Comparison of ENCODE assay signal across 22 mouse cellular contexts in genomic region chr2:173282191-173282590, GRCm38 (mm10). TPM values are rescaled to one million over a fixed set of nuclear protein-coding genes. Genes with fewer than 3 reads are reported as not detected.
DNase-seq lines count a peak whose midpoint lies in the region; ATAC-seq and TF ChIP-seq lines count a peak whose summit lies in the region.
"Had no signal": no experiment of that assay in that cellular context is flagged by ENCODE, and none has a peak within 500 bp of the region (broad histone marks: within the 10 kb centered on the region; RNA-seq: fewer than 3 reads in every experiment).

No protein-coding gene starts in this region.

- intact Hi-C loops in heart, postnatal 14 days (cut with DNase I): loop anchor here (5.0 kb wide), 1 partner anchor 265 kb away; no protein-coding TSS in a partner anchor

- no peaks in the 10 kb centered on the region for H3K36me3 ChIP-seq in liver, adult 2 months (ENCODE audit: control insufficient read depth, insufficient read depth, low read length)
- H3K36me3 ChIP-seq in liver, embryonic 12.5 days: no peaks in the 10 kb centered on the region
- no peaks in the 10 kb centered on the region for H3K36me3 ChIP-seq in ES-E14 (ENCODE audit: control insufficient read depth, insufficient read depth, low read length, poor library complexity, severe bottlenecking)
- H3K36me3 ChIP-seq: embryonic facial prominence, embryonic 10.5 days; embryonic facial prominence, embryonic 12.5 days; forebrain, embryonic 15.5 days had no signal

- no peaks in the 10 kb centered on the region for H3K79me2 ChIP-seq in liver, adult 2 months (ENCODE audit: control insufficient read depth, insufficient read depth, low read length)

- H3K9me3 ChIP-seq in liver, embryonic 12.5 days (replicated peaks): no peaks in the 10 kb centered on the region
- H3K9me3 ChIP-seq in ES-E14 (ENCODE audit: control insufficient read depth, insufficient read depth, low read depth, low read length): no peaks in the 10 kb centered on the region
- H3K9me3 ChIP-seq: embryonic facial prominence, embryonic 10.5 days; embryonic facial prominence, embryonic 12.5 days; forebrain, embryonic 13.5 days; forebrain, embryonic 15.5 days had no signal

- no peaks in the 10 kb centered on the region for H3K27me3 ChIP-seq in liver, adult 2 months (ENCODE audit: control insufficient read depth, insufficient read depth, low read length)
- H3K27me3 ChIP-seq in liver, embryonic 12.5 days (replicated peaks): peaks cover 21% of the 10 kb centered on the region
- H3K27me3 ChIP-seq: forebrain, embryonic 13.5 days; forebrain, embryonic 15.5 days had no signal

- no peak for TF ChIP-seq CTCF in liver, adult 2 months (IDR thresholded peaks at IDR 0.05; ENCODE audit: low read depth, low read length)

- ATAC-seq in liver, embryonic 12.5 days: no peak
- ATAC-seq: activated CD4-positive, CD25-positive, alpha-beta regulatory T cell, adult 4 months; CD4-positive, CD25-positive, alpha-beta regulatory T cell, adult 4 months; forebrain, embryonic 13.5 days; forebrain, embryonic 15.5 days; forebrain, postnatal 0 days had no signal

- peak; percentile 88 for DNase-seq in heart, adult 11 months
- no peak for DNase-seq in heart, postnatal 14 days
- peak; percentile 80 for DNase-seq in liver, adult 2 months (ENCODE audit: extremely low read depth, low read depth, low spot score)
- no peak for DNase-seq in ES-E14 (ENCODE audit: low read depth, low spot score)
- DNase-seq in spleen, postnatal 14 days (ENCODE audit: low spot score in 2 of 2): no peak
- DNase-seq in adrenal gland, postnatal 36 days: no peak
- DNase-seq: adrenal gland, adult 8-10 months; adrenal gland, postnatal 14 days; B cell, adult 2 months; cerebellum, adult 11-12 months; cerebellum, adult 9-10 months; cerebellum, postnatal 10 days; cerebellum, postnatal 25 days; forebrain, postnatal 0 days had no signal

- 29% methylated on average over 8 of the region's 8 CpGs for whole genome bisulfite sequencing in liver, adult 2 months
- WGBS in liver, embryonic 12.5 days (ENCODE audit: insufficient replicate concordance): 67% methylated on average over 8 of the region's 8 CpGs

- H3K4me3 ChIP-seq in liver, adult 2 months (ENCODE audit: insufficient read depth, low read depth, low read length): no peak overlapping the region
- no peak overlapping the region for H3K4me3 ChIP-seq in liver, embryonic 12.5 days
- no peak overlapping the region for H3K4me3 ChIP-seq in ES-E14 (ENCODE audit: insufficient read depth in 1 of 2, low read depth in 1 of 2, low read length in 2 of 2, poor library complexity in 1 of 2, severe bottlenecking in 1 of 2)
- H3K4me3 ChIP-seq: embryonic facial prominence, embryonic 10.5 days; embryonic facial prominence, embryonic 12.5 days; forebrain, embryonic 13.5 days; forebrain, embryonic 15.5 days had no signal

- no peak overlapping the region for H3K27ac ChIP-seq in liver, adult 2 months (replicated peaks; ENCODE audit: insufficient read depth, low read depth, low read length)
- H3K27ac ChIP-seq in liver, embryonic 12.5 days: no peak overlapping the region
- peak overlapping the region; percentile 55; the same call in 1 of the 2 replicates for H3K27ac ChIP-seq in ES-E14 (ENCODE audit: insufficient read depth, low read depth, low read length, poor library complexity, severe bottlenecking)
- H3K27ac ChIP-seq: embryonic facial prominence, embryonic 12.5 days; forebrain, embryonic 13.5 days; forebrain, embryonic 15.5 days had no signal

- H3K4me2 ChIP-seq in liver, embryonic 12.5 days: no peak overlapping the region
- H3K4me2 ChIP-seq: embryonic facial prominence, embryonic 12.5 days; forebrain, embryonic 13.5 days; forebrain, embryonic 15.5 days had no signal

- in situ Hi-C loops in ES-E14 (cut with MboI; ENCODE audit: low sequenced_read_pairs in 2 of 2, unreplicated experiment in 2 of 2): no loop called here

- no peak for TF ChIP-seq POLR2A in liver, adult 2 months (IDR thresholded peaks at IDR 0.05; ENCODE audit: extremely low read depth, insufficient read depth, low read length)

- no peak overlapping the region for H3K9ac ChIP-seq in liver, adult 2 months (ENCODE audit: low read depth, low read length)
- no peak overlapping the region for H3K9ac ChIP-seq in liver, embryonic 12.5 days
- H3K9ac ChIP-seq in ES-E14 (ENCODE audit: insufficient read depth, low read depth, low read length, poor library complexity, severe bottlenecking): no peak overlapping the region
- H3K9ac ChIP-seq: forebrain, embryonic 13.5 days; forebrain, embryonic 15.5 days; forebrain, postnatal 0 days had no signal

- peaks cover 11% of the 10 kb centered on the region for H3K4me1 ChIP-seq in liver, adult 2 months (ENCODE audit: control insufficient read depth, insufficient read depth, low read length)
- no peaks in the 10 kb centered on the region for H3K4me1 ChIP-seq in liver, embryonic 12.5 days
- H3K4me1 ChIP-seq in ES-E14 (ENCODE audit: control insufficient read depth in 2 of 2, insufficient read depth in 2 of 2, low read length in 2 of 2, poor library complexity in 1 of 2): peaks cover 18 to 53% of the 10 kb centered on the region in 2 experiments

TF ChIP-seq in ES-E14, 5 proteins besides CTCF, POLR2A, EP300 and RAD21:
- TF ChIP-seq ZNF384 (IDR thresholded peaks at IDR 0.05; ENCODE audit: low read depth, low read length): no peak
- TF ChIP-seq CHD2 (IDR thresholded peaks at IDR 0.05; ENCODE audit: low read depth, low read length): no peak
- TF ChIP-seq HCFC1 (IDR thresholded peaks at IDR 0.05; ENCODE audit: borderline replicate concordance, insufficient read depth, low read length): no peak
- TF ChIP-seq MAFK (IDR thresholded peaks at IDR 0.05; ENCODE audit: insufficient read depth, low read depth, low read length): no peak
- no peak for TF ChIP-seq ZC3H11A (IDR thresholded peaks at IDR 0.05; ENCODE audit: borderline replicate concordance, low read depth, low read length)
TF ChIP-seq in ES-E14: peak in this region for 0.

RNA-seq across cellular contexts. Expression of gene Pmepa1, which starts 5.9 kb away (rescaled TPM):
- total RNA-seq in heart, postnatal 14 days (2021): 10 to 100 TPM; 32.4 to 32.5 TPM
- total RNA-seq in liver, adult 2 months (2014; rRNA removed): 0.28 and 0.60 TPM in 2 replicates
- 1.8 and 4.1 TPM in 2 replicates for polyA plus RNA-seq in liver, adult 2 months (2012; rRNA removed)
- polyA plus RNA-seq in liver, embryonic 12.5 days (2016; fragmentation: Nextera tagmentation; extraction: Ambion mirVana): 0.24 and 0.37 TPM in 2 replicates
- 20.3 and 21.6 TPM in 2 replicates for total RNA-seq in ES-E14 (2012; rRNA removed)
- 10 to 100 TPM; 54.8 to 55.5 TPM for total RNA-seq in adrenal gland, postnatal 36 days (2021)
- total RNA-seq: MEL had no signal

Comparison
In these comparisons a context has a peak if more than half of its experiments do, and no peak if none do; other contexts are left out.
1. DNase-seq: peak in heart, adult 11 months (single experiment) and liver, adult 2 months (single experiment); none in heart, postnatal 14 days (0 of 2), ES-E14 (single experiment), spleen, postnatal 14 days (0 of 2) and adrenal gland, postnatal 36 days (0 of 2).
2. RNA of gene Pmepa1, which starts 5.9 kb away (total RNA-seq): 54.8 to 55.5 TPM in adrenal gland, postnatal 36 days, 32.4 to 32.5 TPM in heart, postnatal 14 days and 20.3 to 21.6 TPM in ES-E14; 0.28 to 0.60 TPM in liver, adult 2 months; every median in the first group is over 10 times any median in the second.